Mouse (Mus musculus) testis, adult 10 weeks (tissue): ENCODE measurements around the gene Gm3106. TPM values are rescaled to one million over a fixed set of nuclear protein-coding genes. Genes with fewer than 3 reads are reported as not detected.

Source experiments
- polyA plus RNA-seq: library from polyadenylated mRNA; stranded (reverse); fragments of 350-450 nt; fragmentation: Illumina TruSeq; extraction: RNeasy Lipid Tissue Mini Kit (QIAGEN cat#74804); gene quantifications from one replicate; pipeline ENCODE4 v1.2.3, GENCODE M21; 2014; ENCODE audit warnings: low read depth, low replicate concordance

The Gm3106 gene
- not detected for polyA plus RNA-seq

GRCm38 (mm10) chr5:94217705-94218104 is at the start of gene Gm3106:
Gm3106 (plus strand) TSS chr5:94218005.

Other genes starting within 250 kb of the Gm3106 start
- gene BC061212, start 147.5 kb upstream of the Gm3106 start, polyA plus RNA-seq, result not detected
- gene Gm6351, start 141.6 kb upstream of the Gm3106 start, polyA plus RNA-seq, result 1.3 TPM
- not detected for gene A430089I19Rik, start 88.8 kb downstream of the Gm3106 start, polyA plus RNA-seq
- 0.42 TPM for gene Gm6502, start 96.4 kb downstream of the Gm3106 start, polyA plus RNA-seq
- gene AA792892, start 121.7 kb downstream of the Gm3106 start, polyA plus RNA-seq, result not detected
- 0.46 TPM for gene Gm7682, start 227.8 kb downstream of the Gm3106 start, polyA plus RNA-seq